Mouse (Mus musculus): ENCODE measurements around the gene Qrfp.

Qrfp gene

DNA sequence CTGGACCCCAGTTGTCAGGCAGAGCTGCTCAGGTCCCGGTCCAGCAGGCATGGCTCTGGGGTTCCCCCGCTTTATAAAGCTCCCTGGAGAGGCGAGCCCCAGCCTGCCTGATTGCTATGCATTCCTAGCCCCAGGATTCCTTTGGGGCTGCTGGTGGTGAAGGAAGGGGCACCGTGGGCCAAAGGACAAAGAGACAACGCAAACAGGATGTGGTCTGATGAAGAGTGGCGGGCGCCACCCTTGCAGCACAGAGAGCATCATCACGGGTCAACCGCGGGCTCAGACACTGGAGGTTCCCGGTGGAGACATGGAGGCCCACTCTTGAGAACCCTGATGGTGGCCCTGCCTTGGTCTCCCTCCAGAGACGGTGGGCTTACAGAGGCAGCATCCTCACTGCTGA, at the start of gene Qrfp:
Gene Qrfp, minus strand, starts transcription at position 137 of the 400 bp plus-strand sequence.
- DNase-seq (ENCODE audit: low spot score): no peak

GRCm38 (mm10) chr2:31858500-31858899, 48.1 kb upstream of the Qrfp start:
- DNase-seq (ENCODE audit: low spot score): no peak

DNA sequence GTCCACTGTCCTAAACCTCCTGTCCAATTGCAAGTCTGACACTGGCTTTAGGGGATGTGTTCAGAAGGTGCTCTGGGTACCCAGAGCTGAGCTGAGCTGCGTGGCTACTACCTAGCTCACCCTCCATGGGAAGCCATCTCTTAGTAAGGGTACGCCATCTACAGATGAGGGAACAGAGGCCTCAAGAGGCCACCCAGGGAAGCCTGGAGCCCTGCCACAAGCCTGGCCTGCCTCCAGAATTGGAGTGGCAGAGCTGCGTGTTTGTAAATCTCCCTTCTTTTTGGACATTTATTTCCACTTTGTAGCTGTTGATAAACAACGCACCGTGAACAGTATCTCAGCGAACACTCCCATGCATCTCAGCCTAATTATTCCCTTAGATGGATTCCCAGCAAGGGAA, 46.8 kb upstream of the Qrfp start:
- no peak for DNase-seq (ENCODE audit: low spot score)

GRCm38 (mm10) chr2:31855991-31856390, 45.6 kb upstream of the Qrfp start:
- no peak for DNase-seq (ENCODE audit: low spot score)

DNA sequence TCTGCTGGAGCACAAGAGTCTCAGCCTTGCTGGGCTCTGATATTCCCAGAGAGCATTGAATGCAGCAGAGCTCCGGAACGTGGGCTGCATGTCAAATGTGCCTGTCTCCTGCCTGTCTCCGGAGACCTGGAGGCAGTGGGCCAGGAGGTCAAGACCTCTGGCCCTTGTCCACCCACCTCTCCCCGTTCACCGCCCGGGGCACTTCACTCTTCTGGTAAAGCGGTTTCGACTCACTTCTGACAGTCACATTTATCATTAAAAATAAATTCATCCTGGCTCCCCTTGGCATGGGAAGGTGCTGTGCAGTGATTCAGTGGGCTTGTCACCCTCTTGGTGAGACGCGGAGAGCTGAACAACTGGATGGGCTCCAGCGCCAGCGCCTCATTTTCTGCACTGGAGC, 39.8 kb upstream of the Qrfp start:
- no peak for DNase-seq (ENCODE audit: low spot score)

DNA sequence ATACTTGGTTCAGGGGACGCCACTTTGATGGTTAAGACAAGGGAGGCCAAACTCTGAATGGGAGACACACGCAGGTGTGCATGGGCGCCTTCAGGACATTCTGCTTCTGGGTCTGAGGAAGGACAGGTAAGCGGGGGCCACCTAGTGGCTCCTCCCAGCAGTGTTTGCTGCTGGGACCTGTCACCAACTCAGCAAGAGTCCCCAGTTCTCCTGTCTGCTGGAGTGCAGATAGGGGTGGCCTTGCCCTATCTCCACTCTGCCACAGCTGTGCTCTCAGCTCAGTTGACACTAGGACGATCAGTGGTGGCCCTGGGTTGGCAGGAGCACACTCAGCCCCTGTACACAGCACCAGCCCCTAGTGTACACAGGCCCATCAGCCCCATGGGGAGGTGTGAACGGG, 37.5 kb upstream of the Qrfp start:
- no peak for DNase-seq (ENCODE audit: low spot score)

DNA sequence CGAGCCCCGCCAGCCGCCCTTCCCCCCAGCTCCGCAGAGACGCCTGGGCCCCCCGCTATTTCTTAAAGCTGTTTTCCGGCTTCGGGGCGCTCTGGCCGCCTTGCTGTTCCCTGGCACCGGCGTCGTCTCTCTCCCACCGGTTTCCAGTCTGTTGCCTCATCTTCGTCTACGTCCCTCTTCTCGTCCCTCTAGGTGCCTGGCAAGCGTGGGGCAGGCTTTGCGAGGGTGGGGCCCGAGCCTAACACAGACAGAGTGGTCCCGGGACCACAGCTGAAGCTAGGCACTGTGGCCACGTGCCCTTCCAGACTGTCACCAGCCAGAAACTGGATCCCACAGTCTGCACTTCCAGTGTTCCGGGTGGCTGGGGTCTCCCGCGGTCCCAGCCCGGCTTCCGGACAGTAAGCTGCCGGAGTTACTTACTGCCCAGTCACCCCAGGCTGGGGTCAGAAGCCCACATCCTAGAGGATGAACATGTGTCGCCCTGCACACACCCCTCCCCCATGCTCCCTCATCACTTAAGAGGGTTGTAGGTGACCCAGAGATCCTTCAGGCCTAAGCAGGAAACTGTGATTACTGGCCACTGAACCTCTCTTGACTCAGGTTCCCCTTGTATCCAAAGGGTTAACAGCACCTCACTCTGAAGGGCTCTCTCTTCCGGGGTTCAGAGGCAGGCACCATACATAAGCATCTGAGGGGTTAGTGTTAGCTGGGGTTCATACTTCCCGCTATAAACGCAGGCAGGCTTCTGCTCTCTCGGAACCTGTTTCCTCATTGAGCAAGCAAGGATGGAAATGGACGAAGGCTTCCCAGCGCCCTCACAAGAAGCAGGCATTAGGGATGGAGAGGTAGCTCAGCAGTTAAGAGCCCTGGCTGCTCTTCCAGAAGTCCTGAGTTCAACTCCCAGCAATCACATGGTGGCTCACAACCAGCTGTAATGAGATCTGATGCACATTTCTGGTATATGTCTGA, 36.6 kb upstream of the Qrfp start:
- DNase-seq (ENCODE audit: low spot score): no peak

GRCm38 (mm10) chr2:31845896-31846691, 35.7 kb upstream of the Qrfp start, which contains the start of gene Fibcd1:
Fibcd1 (minus strand) TSS chr2:31846005.
- DNase-seq (ENCODE audit: low spot score): no peak

DNA sequence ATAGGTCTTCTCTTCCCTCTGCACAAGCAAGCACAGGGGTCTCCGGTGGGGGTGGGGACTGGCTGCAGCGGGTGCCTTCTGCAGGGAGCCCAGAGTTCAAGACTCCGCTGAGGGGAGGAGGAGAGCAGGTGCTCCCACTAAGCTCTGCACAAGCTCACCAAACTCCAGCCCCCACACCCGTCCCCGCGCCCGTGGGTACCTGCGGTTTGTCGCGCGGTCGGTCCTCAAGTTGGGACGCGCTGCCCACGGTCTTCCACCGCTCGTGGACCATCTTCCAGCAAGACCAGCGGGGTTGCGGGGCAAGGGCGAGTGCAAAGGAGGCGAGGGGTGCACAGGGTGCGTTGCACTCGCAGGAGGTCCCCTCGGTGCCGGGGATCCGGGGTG, 35.1 kb upstream of the Qrfp start:
- no peak for DNase-seq (ENCODE audit: low spot score)

DNA sequence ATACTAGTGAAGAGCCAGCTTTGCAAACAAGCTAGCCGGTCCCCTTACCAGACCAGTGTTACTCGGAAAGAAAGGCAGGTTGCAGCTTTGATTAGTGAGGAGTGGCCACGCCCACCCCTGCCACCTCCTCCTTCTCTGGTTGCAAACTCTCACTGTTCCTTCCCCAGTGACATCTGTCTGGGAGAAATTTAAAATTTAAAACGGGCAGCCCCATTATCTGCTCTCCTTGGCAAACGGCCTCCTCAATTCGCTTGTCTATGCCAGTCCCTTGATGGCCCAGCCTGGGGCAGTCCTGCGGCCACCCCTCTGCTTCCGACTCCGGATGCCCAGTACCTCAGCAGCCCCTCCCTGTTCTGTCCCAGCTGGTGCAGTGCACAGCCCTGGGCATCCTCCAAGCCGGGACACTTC, 34.4 kb upstream of the Qrfp start:
- DNase-seq (ENCODE audit: low spot score): no peak

GRCm38 (mm10) chr2:31838868-31839267, 28.5 kb upstream of the Qrfp start:
- DNase-seq (ENCODE audit: low spot score): no peak

- no peak for DNase-seq (ENCODE audit: low spot score)
These were observed 26.6 kb upstream of the Qrfp start for GRCm38 (mm10) chr2:31836985-31837384.

DNA sequence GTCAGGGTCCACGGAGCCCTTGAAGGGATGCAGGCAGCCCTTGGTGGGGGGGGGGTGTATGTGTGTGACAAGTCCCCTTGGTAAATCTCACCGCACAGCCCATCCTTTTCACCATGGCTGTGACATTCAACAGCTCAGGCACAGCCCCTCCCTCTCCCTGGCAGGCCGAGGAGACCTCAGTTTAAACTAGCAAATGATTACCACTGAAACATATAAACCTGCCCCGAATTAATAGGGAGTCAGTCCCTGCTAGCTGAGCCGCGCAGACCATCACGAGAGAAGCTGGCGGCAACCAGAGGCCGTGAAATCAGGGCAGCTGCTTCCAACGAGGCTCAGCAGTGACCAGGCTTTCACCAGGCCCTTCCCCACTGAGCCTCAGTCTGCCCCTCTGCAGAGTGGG, 25.7 kb upstream of the Qrfp start:
- no peak for DNase-seq (ENCODE audit: low spot score)

GRCm38 (mm10) chr2:31828311-31828825, 18.0 kb upstream of the Qrfp start:
- DNase-seq (ENCODE audit: low spot score): no peak

DNA sequence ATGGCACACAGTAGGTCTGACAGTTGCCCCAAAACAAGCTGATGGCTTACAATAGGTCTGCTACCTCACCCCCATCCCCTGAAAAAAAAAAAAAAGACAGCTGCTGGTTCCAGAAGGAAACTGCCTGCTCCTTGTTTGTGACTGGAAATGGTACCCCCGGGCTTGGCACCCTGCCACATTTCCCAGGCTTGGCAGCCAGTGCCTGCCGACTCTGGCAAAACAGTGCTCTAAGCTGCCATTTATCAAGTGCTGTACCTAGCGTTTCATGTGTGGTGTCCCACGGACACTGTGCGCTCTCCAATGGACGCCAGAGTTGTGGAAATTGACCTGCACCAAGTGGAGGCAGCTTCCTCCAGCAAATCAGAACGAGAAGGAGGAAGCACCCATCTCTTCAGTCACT, 17.5 kb upstream of the Qrfp start:
- DNase-seq (ENCODE audit: low spot score): peak; percentile 76

- no peak for DNase-seq (ENCODE audit: low spot score)
These were observed 16.0 kb upstream of the Qrfp start for GRCm38 (mm10) chr2:31826094-31827085.

DNA sequence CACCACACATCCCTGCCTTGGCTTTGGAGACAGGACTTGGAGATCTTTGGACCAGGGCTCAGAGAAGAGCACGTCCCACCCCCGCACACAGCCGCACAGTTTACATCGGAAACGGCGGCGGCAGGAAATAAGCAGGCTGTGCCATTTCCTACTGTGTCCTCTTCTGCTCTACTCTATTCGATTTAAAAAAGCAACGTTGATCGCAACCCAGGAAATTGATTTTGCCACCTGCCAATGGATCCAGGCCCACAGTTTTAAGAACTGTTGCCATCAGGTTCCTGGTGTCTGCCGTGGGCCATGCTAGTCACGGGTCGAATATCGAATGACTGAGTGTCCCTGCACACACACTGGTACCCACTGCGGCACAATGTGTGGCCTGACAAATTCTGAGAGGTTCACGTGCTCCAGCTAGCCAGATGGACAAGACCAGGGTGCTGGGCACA, 15.1 kb upstream of the Qrfp start:
- no peak for DNase-seq (ENCODE audit: low spot score)

- DNase-seq (ENCODE audit: low spot score): peak; percentile 55
These were observed 13.8 kb upstream of the Qrfp start for GRCm38 (mm10) chr2:31823933-31824730.

DNA sequence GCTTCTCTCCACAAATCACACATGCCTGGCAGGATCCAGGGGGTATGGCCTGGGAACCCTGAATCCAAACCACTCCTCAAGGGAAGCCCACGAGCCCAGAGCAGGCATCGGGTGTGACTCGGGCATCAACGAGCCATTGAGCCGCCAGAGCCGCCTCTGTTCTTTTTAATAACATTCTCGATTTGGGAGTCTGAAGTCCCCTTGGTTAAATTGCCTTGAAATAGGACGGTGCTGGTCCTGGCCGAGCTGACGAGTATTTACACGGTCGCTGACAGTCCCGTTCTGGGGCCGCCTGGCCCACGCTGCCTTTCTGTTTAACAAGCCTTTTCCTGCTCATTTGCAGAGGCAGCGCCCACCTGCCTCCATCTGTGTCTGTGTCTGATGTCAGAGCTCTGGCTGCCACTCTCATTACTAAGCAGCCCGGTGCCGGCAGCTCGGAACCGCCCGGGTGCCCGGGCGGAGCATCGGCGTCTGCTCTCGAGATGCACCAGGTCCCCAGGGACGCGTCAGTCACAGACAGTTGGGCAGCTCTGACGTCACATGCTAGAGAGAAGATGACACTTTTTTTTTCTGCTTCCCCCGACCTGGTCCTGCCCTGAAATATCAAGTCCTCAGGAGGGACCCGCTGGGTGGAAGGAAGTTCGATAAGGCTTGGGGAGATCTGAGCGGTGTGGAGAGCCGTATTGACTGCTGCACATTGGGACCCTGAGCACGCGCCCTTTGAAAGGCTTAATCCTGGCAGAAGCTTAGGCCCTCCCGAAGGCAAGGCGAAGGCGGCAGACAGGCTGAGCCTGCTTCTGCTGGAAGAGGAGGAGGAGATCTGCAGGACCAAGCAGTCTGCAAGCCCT, 12.4 kb upstream of the Qrfp start:
- peak; percentile 84 for DNase-seq (ENCODE audit: low spot score)

GRCm38 (mm10) chr2:31815367-31815766, 5.0 kb upstream of the Qrfp start:
- DNase-seq (ENCODE audit: low spot score): peak; percentile 77

Measured in layer of hippocampus, adult 11-12 months (tissue).